Mouse (Mus musculus) testis, adult 2 months (tissue): ENCODE results near the gene Tmod1.

Experiments
- CTCF ChIP-seq: fragments of 200-500 bp; IDR thresholded peaks from 2 replicates; pipeline ENCODE4 v1.5.1; 2012; ENCODE audit warnings: low read depth, mild to moderate bottlenecking, inconsistent platforms, low read length, moderate library complexity; ENCODE audit not compliant: control insufficient read depth, insufficient read depth, insufficient replicate concordance
- POLR2A ChIP-seq: fragments of 200-500 bp; IDR thresholded peaks from 2 replicates; pipeline ENCODE4 v1.6.1; 2012; ENCODE audit warnings: low read depth, mild to moderate bottlenecking, inconsistent platforms, low read length, moderate library complexity; ENCODE audit not compliant: control insufficient read depth

DNA sequence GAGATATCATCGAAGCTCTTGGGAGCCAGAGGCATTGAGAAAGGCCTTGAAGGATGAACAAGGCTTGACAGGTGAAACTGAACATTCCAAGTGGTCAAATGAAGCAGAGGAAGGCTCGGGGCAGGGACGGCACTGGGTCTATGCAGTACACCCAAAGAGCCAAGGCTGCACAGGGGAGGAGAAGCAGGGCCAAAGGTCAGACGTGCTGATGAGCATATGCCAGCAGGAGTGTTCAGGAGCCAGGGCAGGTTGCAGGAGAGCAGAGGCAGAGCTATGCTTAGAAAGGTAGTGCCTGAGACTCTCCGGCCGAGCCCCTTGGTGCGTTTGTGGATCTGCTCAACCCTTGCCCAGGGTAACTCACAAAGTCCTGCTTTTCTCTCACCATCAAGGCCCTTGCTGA is 57.8 kb downstream of the Tmod1 start:
- TF ChIP-seq POLR2A (no peak), CTCF (no peak)
